Mouse (Mus musculus): ENCODE results near the gene Rbfox1. TPM values are rescaled to one million over a fixed set of nuclear protein-coding genes. Genes with fewer than 3 reads are reported as not detected.

Rbfox1 gene
- polyA plus RNA-seq, 1 experiment from 2014 or later = 4.7 TPM

GRCm38 (mm10) chr16:5992045-5993011 lies 107.2 kb downstream of the Rbfox1 start:
- WGBS = 66% methylated on average over 10 of the region's 10 CpGs

DNA sequence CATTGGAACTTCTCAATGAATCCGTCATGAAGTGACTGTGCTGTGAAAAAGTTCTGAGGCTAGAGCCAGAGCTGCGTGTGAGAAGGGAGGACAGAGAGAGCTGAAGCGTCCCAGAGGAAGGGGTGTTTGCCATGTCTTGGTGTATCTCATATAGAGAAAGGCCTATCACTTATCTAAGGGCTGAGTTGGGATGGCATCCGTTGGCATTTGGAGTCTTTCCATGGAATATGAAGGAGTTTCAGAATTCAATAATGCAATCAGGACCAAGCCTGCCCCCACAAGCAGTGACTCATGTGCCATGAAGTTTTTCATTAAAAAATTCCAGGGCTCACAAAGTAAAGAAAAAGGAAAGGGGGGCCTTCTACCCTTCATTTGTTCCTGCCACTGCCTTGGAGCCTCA lies 112.0 kb downstream of the Rbfox1 start:
- WGBS = 43% methylated on average over 4 of the region's 4 CpGs
- Histone ChIP-seq H3K4me1 (ENCODE audit: control insufficient read depth in 2 of 2, insufficient read depth in 2 of 2, low read length in 2 of 2) (peaks cover 2 to 9% of the 10 kb centered on the region in 2 experiments; a peak in 3 of 4 replicates), H3K36me3 (ENCODE audit: control insufficient read depth, insufficient read depth, low read length) (no peaks in the 10 kb centered on the region), H3K9me3 (ENCODE audit: control insufficient read depth, low read length) (no peaks in the 10 kb centered on the region), H3K9ac (ENCODE audit: low read length) (no peak overlapping the region), H3K4me2 (ENCODE audit: low read length) (no peak overlapping the region), H3K27ac (replicated peaks in 1 of 2; ENCODE audit: control insufficient read depth in 1 of 2, insufficient read depth in 1 of 2, low read depth in 2 of 2, low read length in 2 of 2) (no peak overlapping the region), H3K4me3 (ENCODE audit: control insufficient read depth in 1 of 2, insufficient read depth in 1 of 2, low read depth in 1 of 2, low read length in 2 of 2) (no peak overlapping the region), H3K27me3 (ENCODE audit: control insufficient read depth, insufficient read depth, low read length) (no peaks in the 10 kb centered on the region)
- ATAC-seq (ENCODE audit: insufficient number of reproducible peaks, insufficient read depth, low FRiP score, low read depth) = no peak

More at GRCm38 (mm10) chr16:5992045-5993011, 107.2 kb downstream of the Rbfox1 start:
- no peak overlapping the region for H3K9ac ChIP-seq (ENCODE audit: low read length)
- H3K36me3 ChIP-seq (ENCODE audit: control insufficient read depth, insufficient read depth, low read length) = no peaks in the 10 kb centered on the region
- peaks cover 2 to 9% of the 10 kb centered on the region in 2 experiments; a peak in 3 of 4 replicates for H3K4me1 ChIP-seq (ENCODE audit: control insufficient read depth in 2 of 2, insufficient read depth in 2 of 2, low read length in 2 of 2)
- H3K27ac ChIP-seq (replicated peaks in 1 of 2; ENCODE audit: control insufficient read depth in 1 of 2, insufficient read depth in 1 of 2, low read depth in 2 of 2, low read length in 2 of 2) = no peak overlapping the region
- H3K27me3 ChIP-seq (ENCODE audit: control insufficient read depth, insufficient read depth, low read length) = no peaks in the 10 kb centered on the region
- H3K4me2 ChIP-seq (ENCODE audit: low read length) = no peak overlapping the region
- H3K4me3 ChIP-seq (ENCODE audit: control insufficient read depth in 1 of 2, insufficient read depth in 1 of 2, low read depth in 1 of 2, low read length in 2 of 2) = no peak overlapping the region
- no peak for ATAC-seq (ENCODE audit: insufficient number of reproducible peaks, insufficient read depth, low FRiP score, low read depth)
- H3K9me3 ChIP-seq (ENCODE audit: control insufficient read depth, low read length) = no peaks in the 10 kb centered on the region

- H3K27ac ChIP-seq (replicated peaks in 1 of 2; ENCODE audit: control insufficient read depth in 1 of 2, insufficient read depth in 1 of 2, low read depth in 2 of 2, low read length in 2 of 2) = no peak overlapping the region
- WGBS = 79% methylated on average over 4 of the region's 4 CpGs
- H3K9me3 ChIP-seq (ENCODE audit: control insufficient read depth, low read length) = no peaks in the 10 kb centered on the region
- peaks cover 2 to 9% of the 10 kb centered on the region in 2 experiments; a peak in 3 of 4 replicates for H3K4me1 ChIP-seq (ENCODE audit: control insufficient read depth in 2 of 2, insufficient read depth in 2 of 2, low read length in 2 of 2)
- no peaks in the 10 kb centered on the region for H3K27me3 ChIP-seq (ENCODE audit: control insufficient read depth, insufficient read depth, low read length)
- H3K4me2 ChIP-seq (ENCODE audit: low read length) = no peak overlapping the region
- no peak overlapping the region for H3K9ac ChIP-seq (ENCODE audit: low read length)
- H3K36me3 ChIP-seq (ENCODE audit: control insufficient read depth, insufficient read depth, low read length) = no peaks in the 10 kb centered on the region
- H3K4me3 ChIP-seq (ENCODE audit: control insufficient read depth in 1 of 2, insufficient read depth in 1 of 2, low read depth in 1 of 2, low read length in 2 of 2) = no peak overlapping the region
- no peak for ATAC-seq (ENCODE audit: insufficient number of reproducible peaks, insufficient read depth, low FRiP score, low read depth)
Measured at GRCm38 (mm10) chr16:5997651-5998050, 112.5 kb downstream of the Rbfox1 start.

DNA sequence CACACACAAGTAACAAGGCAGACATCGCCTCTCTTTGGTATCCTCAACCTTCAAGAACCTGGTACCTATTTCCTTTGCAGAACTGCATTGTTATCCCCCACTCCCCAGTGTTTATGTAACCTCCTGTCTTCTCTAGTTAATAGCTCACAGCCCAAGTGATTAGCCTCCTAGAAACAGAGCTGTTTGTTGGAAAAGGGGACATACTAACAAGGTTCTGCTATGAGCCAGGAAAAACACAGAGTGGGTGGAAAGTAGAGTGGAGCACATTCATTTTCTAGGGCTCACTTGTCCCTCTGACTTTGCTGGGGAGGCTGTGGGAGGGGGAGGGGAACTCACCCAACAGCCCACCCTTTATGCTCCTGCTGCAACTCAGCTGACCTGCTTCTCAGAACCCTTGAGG lies 114.9 kb downstream of the Rbfox1 start:
- 63% methylated on average over 1 of the region's 1 CpGs for WGBS
- Histone ChIP-seq H3K27ac (replicated peaks in 1 of 2; ENCODE audit: control insufficient read depth in 1 of 2, insufficient read depth in 1 of 2, low read depth in 2 of 2, low read length in 2 of 2) (no peak overlapping the region), H3K9ac (ENCODE audit: low read length) (no peak overlapping the region), H3K4me3 (ENCODE audit: control insufficient read depth in 1 of 2, insufficient read depth in 1 of 2, low read depth in 1 of 2, low read length in 2 of 2) (no peak overlapping the region), H3K36me3 (ENCODE audit: control insufficient read depth, insufficient read depth, low read length) (no peaks in the 10 kb centered on the region), H3K27me3 (ENCODE audit: control insufficient read depth, insufficient read depth, low read length) (no peaks in the 10 kb centered on the region), H3K4me1 (ENCODE audit: control insufficient read depth in 2 of 2, insufficient read depth in 2 of 2, low read length in 2 of 2) (peaks cover 2 to 9% of the 10 kb centered on the region in 2 experiments; a peak in 3 of 4 replicates), H3K4me2 (ENCODE audit: low read length) (no peak overlapping the region), H3K9me3 (ENCODE audit: control insufficient read depth, low read length) (no peaks in the 10 kb centered on the region)
- no peak for ATAC-seq (ENCODE audit: insufficient number of reproducible peaks, insufficient read depth, low FRiP score, low read depth)

- Histone ChIP-seq H3K9me3 (ENCODE audit: control insufficient read depth, low read length) (no peaks in the 10 kb centered on the region), H3K4me1 (ENCODE audit: control insufficient read depth in 2 of 2, insufficient read depth in 2 of 2, low read length in 2 of 2) (no peaks in the 10 kb centered on the region), H3K27me3 (ENCODE audit: control insufficient read depth, insufficient read depth, low read length) (no peaks in the 10 kb centered on the region), H3K36me3 (ENCODE audit: control insufficient read depth, insufficient read depth, low read length) (no peaks in the 10 kb centered on the region), H3K9ac (ENCODE audit: low read length) (no peak overlapping the region), H3K4me3 (ENCODE audit: control insufficient read depth in 1 of 2, insufficient read depth in 1 of 2, low read depth in 1 of 2, low read length in 2 of 2) (no peak overlapping the region), H3K4me2 (ENCODE audit: low read length) (no peak overlapping the region), H3K27ac (replicated peaks in 1 of 2; ENCODE audit: control insufficient read depth in 1 of 2, insufficient read depth in 1 of 2, low read depth in 2 of 2, low read length in 2 of 2) (no peak overlapping the region)
- ATAC-seq (ENCODE audit: insufficient number of reproducible peaks, insufficient read depth, low FRiP score, low read depth) = no peak
Measured at GRCm38 (mm10) chr16:6006996-6007395, 121.8 kb downstream of the Rbfox1 start.

DNA sequence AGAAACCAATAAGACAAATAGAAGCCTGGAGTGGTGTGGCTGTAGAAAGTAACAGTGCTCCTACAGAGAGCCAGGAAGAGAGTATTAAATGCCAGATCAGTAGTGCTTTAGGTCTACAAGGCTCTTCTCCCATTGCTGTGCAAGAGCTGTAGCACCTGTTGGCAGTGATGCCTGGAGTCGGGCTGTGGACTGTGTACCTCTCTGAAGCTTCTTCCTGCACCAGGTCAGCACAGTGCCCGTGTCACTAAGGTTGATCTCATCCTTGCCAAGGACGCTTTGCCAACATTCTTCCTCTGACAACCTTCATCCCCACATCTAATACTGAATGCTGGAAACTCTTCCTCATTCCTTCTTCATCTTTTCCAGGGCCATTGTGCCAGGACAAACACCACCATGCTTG lies 127.7 kb downstream of the Rbfox1 start:
- 80% methylated on average over 3 of the region's 3 CpGs for WGBS
- no peak for ATAC-seq (ENCODE audit: insufficient number of reproducible peaks, insufficient read depth, low FRiP score, low read depth)
- no peaks in the 10 kb centered on the region for H3K27me3 ChIP-seq (ENCODE audit: control insufficient read depth, insufficient read depth, low read length)
- no peak overlapping the region for H3K4me2 ChIP-seq (ENCODE audit: low read length)
- no peaks in the 10 kb centered on the region for H3K4me1 ChIP-seq (ENCODE audit: control insufficient read depth in 2 of 2, insufficient read depth in 2 of 2, low read length in 2 of 2)
- H3K9me3 ChIP-seq (ENCODE audit: control insufficient read depth, low read length) = no peaks in the 10 kb centered on the region
- H3K36me3 ChIP-seq (ENCODE audit: control insufficient read depth, insufficient read depth, low read length) = no peaks in the 10 kb centered on the region
- H3K27ac ChIP-seq (replicated peaks in 1 of 2; ENCODE audit: control insufficient read depth in 1 of 2, insufficient read depth in 1 of 2, low read depth in 2 of 2, low read length in 2 of 2) = no peak overlapping the region
- H3K9ac ChIP-seq (ENCODE audit: low read length) = no peak overlapping the region
- H3K4me3 ChIP-seq (ENCODE audit: control insufficient read depth in 1 of 2, insufficient read depth in 1 of 2, low read depth in 1 of 2, low read length in 2 of 2) = no peak overlapping the region

GRCm38 (mm10) chr16:6018639-6019038 lies 133.5 kb downstream of the Rbfox1 start:
- Histone ChIP-seq H3K9ac (ENCODE audit: low read length) (no peak overlapping the region), H3K27ac (replicated peaks in 1 of 2; ENCODE audit: control insufficient read depth in 1 of 2, insufficient read depth in 1 of 2, low read depth in 2 of 2, low read length in 2 of 2) (no peak overlapping the region), H3K4me2 (ENCODE audit: low read length) (no peak overlapping the region), H3K4me1 (ENCODE audit: control insufficient read depth in 2 of 2, insufficient read depth in 2 of 2, low read length in 2 of 2) (no peaks in the 10 kb centered on the region), H3K4me3 (ENCODE audit: control insufficient read depth in 1 of 2, insufficient read depth in 1 of 2, low read depth in 1 of 2, low read length in 2 of 2) (no peak overlapping the region), H3K27me3 (ENCODE audit: control insufficient read depth, insufficient read depth, low read length) (no peaks in the 10 kb centered on the region), H3K36me3 (ENCODE audit: control insufficient read depth, insufficient read depth, low read length) (no peaks in the 10 kb centered on the region), H3K9me3 (ENCODE audit: control insufficient read depth, low read length) (no peaks in the 10 kb centered on the region)
- ATAC-seq (ENCODE audit: insufficient number of reproducible peaks, insufficient read depth, low FRiP score, low read depth) = no peak
- WGBS = 39% methylated on average over 5 of the region's 5 CpGs
